Mouse (Mus musculus) 3134 (cell line): Measurements from ENCODE around the gene Fgf23.
A peak's percentile ranks its signal among the peaks of the same experiment; 100 is the strongest.

Experiments used
- DNase-seq: peaks from one replicate; pipeline ENCODE4 v3.0.0-alpha.2; 2011; ENCODE audit warnings: low spot score; ENCODE audit not compliant: insufficient read length; ENCODE audit errors: extremely low read depth

Gene Fgf23

GRCm38 (mm10) chr6:127109402-127109930 is 36.8 kb downstream of the Fgf23 start, which contains the start of gene Tigar:
TSS of gene Tigar (minus strand) at chr6:127109557.
- peak; percentile 93 for DNase-seq

GRCm38 (mm10) chr6:127114753-127115456 is 42.2 kb downstream of the Fgf23 start:
- DNase-seq = no peak

- no peak for DNase-seq
These were observed 49.6 kb downstream of the Fgf23 start for GRCm38 (mm10) chr6:127122221-127122806.

GRCm38 (mm10) chr6:127122996-127123395 is 50.3 kb downstream of the Fgf23 start:
- no peak for DNase-seq

- no peak for DNase-seq
These were observed 50.8 kb downstream of the Fgf23 start for GRCm38 (mm10) chr6:127123506-127123905.

GRCm38 (mm10) chr6:127129659-127130058 is 57.0 kb downstream of the Fgf23 start:
- DNase-seq = no peak

- DNase-seq = no peak
These were observed 57.7 kb downstream of the Fgf23 start for GRCm38 (mm10) chr6:127130377-127130776.
